Mouse (Mus musculus): Measurements from ENCODE around the gene Rbms3. TPM values are rescaled to one million over a fixed set of nuclear protein-coding genes. Genes with fewer than 3 reads are reported as not detected.
A peak's percentile ranks its signal among the peaks of the same experiment; 100 is the strongest.

The Rbms3 gene
- polyA plus RNA-seq, 1 experiment from 2014 or later: 44.5 TPM

GRCm38 (mm10) chr9:117393626-117394525 is 235.8 kb downstream of the Rbms3 start:
- Histone ChIP-seq H3K9ac (ENCODE audit: low read depth, low read length) (no peak overlapping the region), H3K4me2 (ENCODE audit: low read length) (no peak overlapping the region), H3K4me1 (replicated peaks; ENCODE audit: insufficient read depth, low read length) (no peaks in the 10 kb centered on the region), H3K27me3 (ENCODE audit: insufficient read depth, low read length) (no peaks in the 10 kb centered on the region), H3K27ac (no peak overlapping the region), H3K4me3 (replicated peaks; ENCODE audit: low read depth, low read length) (no peak overlapping the region), H3K9me3 (replicated peaks; ENCODE audit: low read length) (no peaks in the 10 kb centered on the region), H3K36me3 (ENCODE audit: insufficient read depth, low read length) (no peaks in the 10 kb centered on the region)
- peak; percentile 59 for TF ChIP-seq CTCF (IDR thresholded peaks at IDR 0.05; ENCODE audit: low read depth)
- ATAC-seq (replicated peaks; ENCODE audit: low FRiP score, low read depth): peak; percentile 72; the same call in 1 of the 2 replicates
- DNase-seq (ENCODE audit: low spot score): peak; percentile 95
- 25% methylated on average over 18 of the region's 18 CpGs for WGBS

- Histone ChIP-seq H3K4me2 (ENCODE audit: low read length) (no peak overlapping the region), H3K4me1 (replicated peaks; ENCODE audit: insufficient read depth, low read length) (no peaks in the 10 kb centered on the region), H3K9ac (ENCODE audit: low read depth, low read length) (no peak overlapping the region), H3K9me3 (replicated peaks; ENCODE audit: low read length) (no peaks in the 10 kb centered on the region), H3K27me3 (ENCODE audit: insufficient read depth, low read length) (no peaks in the 10 kb centered on the region), H3K36me3 (ENCODE audit: insufficient read depth, low read length) (no peaks in the 10 kb centered on the region), H3K27ac (no peak overlapping the region), H3K4me3 (replicated peaks; ENCODE audit: low read depth, low read length) (no peak overlapping the region)
- 74% methylated on average over 9 of the region's 9 CpGs for WGBS
- DNase-seq (ENCODE audit: low spot score) (no peak), ATAC-seq (replicated peaks; ENCODE audit: low FRiP score, low read depth) (no peak)
- TF ChIP-seq CTCF (IDR thresholded peaks at IDR 0.05; ENCODE audit: low read depth): no peak
Observed at GRCm38 (mm10) chr9:117388024-117388423, 241.7 kb downstream of the Rbms3 start.

- H3K36me3 ChIP-seq (ENCODE audit: insufficient read depth, low read length): no peaks in the 10 kb centered on the region
- H3K4me2 ChIP-seq (ENCODE audit: low read length): no peak overlapping the region
- H3K27me3 ChIP-seq (ENCODE audit: insufficient read depth, low read length): no peaks in the 10 kb centered on the region
- H3K27ac ChIP-seq: peak overlapping the region; percentile 0; the same call in 1 of the 2 replicates
- H3K9me3 ChIP-seq (replicated peaks; ENCODE audit: low read length): no peaks in the 10 kb centered on the region
- no peak overlapping the region for H3K4me3 ChIP-seq (replicated peaks; ENCODE audit: low read depth, low read length)
- H3K4me1 ChIP-seq (replicated peaks; ENCODE audit: insufficient read depth, low read length): peaks cover 22% of the 10 kb centered on the region
- no peak for DNase-seq (ENCODE audit: low spot score)
- no peak overlapping the region for H3K9ac ChIP-seq (ENCODE audit: low read depth, low read length)
- WGBS: 41% methylated on average over 5 of the region's 5 CpGs
- peak; percentile 41; the same call in 1 of the 2 replicates for ATAC-seq (replicated peaks; ENCODE audit: low FRiP score, low read depth)
- TF ChIP-seq CTCF (IDR thresholded peaks at IDR 0.05; ENCODE audit: low read depth): no peak
Observed at GRCm38 (mm10) chr9:117380876-117381275, 248.8 kb downstream of the Rbms3 start.

- Histone ChIP-seq H3K27ac (peak overlapping the region; percentile 47; the same call in 1 of the 2 replicates), H3K4me3 (replicated peaks; ENCODE audit: low read depth, low read length) (no peak overlapping the region), H3K4me1 (replicated peaks; ENCODE audit: insufficient read depth, low read length) (peaks cover 22% of the 10 kb centered on the region), H3K9me3 (replicated peaks; ENCODE audit: low read length) (no peaks in the 10 kb centered on the region), H3K4me2 (ENCODE audit: low read length) (peak overlapping the region; percentile 25; the same call in 1 of the 2 replicates), H3K36me3 (ENCODE audit: insufficient read depth, low read length) (no peaks in the 10 kb centered on the region), H3K9ac (ENCODE audit: low read depth, low read length) (no peak overlapping the region), H3K27me3 (ENCODE audit: insufficient read depth, low read length) (no peaks in the 10 kb centered on the region)
- DNase-seq (ENCODE audit: low spot score) (no peak), ATAC-seq (replicated peaks; ENCODE audit: low FRiP score, low read depth) (no peak)
- WGBS: 19% methylated on average over 5 of the region's 5 CpGs
- TF ChIP-seq CTCF (IDR thresholded peaks at IDR 0.05; ENCODE audit: low read depth): no peak
Observed at GRCm38 (mm10) chr9:117380076-117380475, 249.6 kb downstream of the Rbms3 start.

GRCm38 (mm10) chr9:117379448-117379983 is 250.2 kb downstream of the Rbms3 start:
- 48% methylated on average over 16 of the region's 16 CpGs for WGBS
- Histone ChIP-seq H3K9me3 (replicated peaks; ENCODE audit: low read length) (no peaks in the 10 kb centered on the region), H3K36me3 (ENCODE audit: insufficient read depth, low read length) (no peaks in the 10 kb centered on the region), H3K27me3 (ENCODE audit: insufficient read depth, low read length) (no peaks in the 10 kb centered on the region), H3K27ac (peak overlapping the region; percentile 47; the same call in 1 of the 2 replicates), H3K4me1 (replicated peaks; ENCODE audit: insufficient read depth, low read length) (peaks cover 22% of the 10 kb centered on the region), H3K9ac (ENCODE audit: low read depth, low read length) (no peak overlapping the region), H3K4me2 (ENCODE audit: low read length) (0 out of 2 replicates have a peak overlapping the region, but pooled peaks have one; percentile 25), H3K4me3 (replicated peaks; ENCODE audit: low read depth, low read length) (no peak overlapping the region)
- TF ChIP-seq CTCF (IDR thresholded peaks at IDR 0.05; ENCODE audit: low read depth): no peak
- DNase-seq (ENCODE audit: low spot score): no peak
- ATAC-seq (replicated peaks; ENCODE audit: low FRiP score, low read depth): no peak

- TF ChIP-seq CTCF (IDR thresholded peaks at IDR 0.05; ENCODE audit: low read depth): no peak
- Histone ChIP-seq H3K4me2 (ENCODE audit: low read length) (no peak overlapping the region), H3K36me3 (ENCODE audit: insufficient read depth, low read length) (no peaks in the 10 kb centered on the region), H3K27ac (peak overlapping the region; percentile 50; the same call in 1 of the 2 replicates), H3K9me3 (replicated peaks; ENCODE audit: low read length) (no peaks in the 10 kb centered on the region), H3K4me1 (replicated peaks; ENCODE audit: insufficient read depth, low read length) (peaks cover 22% of the 10 kb centered on the region), H3K9ac (ENCODE audit: low read depth, low read length) (no peak overlapping the region), H3K4me3 (replicated peaks; ENCODE audit: low read depth, low read length) (no peak overlapping the region), H3K27me3 (ENCODE audit: insufficient read depth, low read length) (no peaks in the 10 kb centered on the region)
- DNase-seq (ENCODE audit: low spot score) (no peak), ATAC-seq (replicated peaks; ENCODE audit: low FRiP score, low read depth) (peak; percentile 67; the same call in 1 of the 2 replicates)
- 46% methylated on average over 9 of the region's 9 CpGs for WGBS
Observed at GRCm38 (mm10) chr9:117378131-117378890, 251.4 kb downstream of the Rbms3 start.

All from kidney, postnatal 0 days (tissue).